Mouse (Mus musculus): ENCODE measurements at regions not wholly inside any gene's neighbourhood (a gene's known extent, or its start where the extent isn't known, plus 50 kb on each side); places are given as distances from the start of the nearest gene placed in this dataset.

- 69% methylated on average over 5 of the region's 5 CpGs for WGBS
- Histone ChIP-seq H3K4me1 (ENCODE audit: control insufficient read depth, insufficient read depth, insufficient read length) (no peaks in the 10 kb centered on the region), H3K27ac (ENCODE audit: insufficient read depth, low read length) (no peak overlapping the region), H3K27me3 (ENCODE audit: control insufficient read depth, insufficient read depth, low read length) (no peaks in the 10 kb centered on the region), H3K36me3 (ENCODE audit: control insufficient read depth, insufficient read depth, low read length) (no peaks in the 10 kb centered on the region), H3K4me3 (ENCODE audit: extremely low read depth, insufficient read depth, insufficient read length) (no peak overlapping the region)
- no peak for TF ChIP-seq CTCF (IDR thresholded peaks at IDR 0.05; ENCODE audit: extremely low read depth, insufficient read depth, insufficient read length, insufficient replicate concordance)
- no peak for TF ChIP-seq POLR2A (IDR thresholded peaks at IDR 0.05; ENCODE audit: low read depth, low read length)
- DNase-seq (ENCODE audit: low read depth in 1 of 2, low spot score in 2 of 2) = no peak
These were observed 164.3 kb upstream of the Tas2r119 start for GRCm38 (mm10) chr15:32012838-32013237.

- Histone ChIP-seq H3K27ac (ENCODE audit: insufficient read depth, low read length) (no peak overlapping the region), H3K36me3 (ENCODE audit: control insufficient read depth, insufficient read depth, low read length) (no peaks in the 10 kb centered on the region), H3K4me1 (ENCODE audit: control insufficient read depth, insufficient read depth, insufficient read length) (no peaks in the 10 kb centered on the region), H3K27me3 (ENCODE audit: control insufficient read depth, insufficient read depth, low read length) (no peaks in the 10 kb centered on the region), H3K4me3 (ENCODE audit: extremely low read depth, insufficient read depth, insufficient read length) (no peak overlapping the region)
- no peak for TF ChIP-seq CTCF (IDR thresholded peaks at IDR 0.05; ENCODE audit: extremely low read depth, insufficient read depth, insufficient read length, insufficient replicate concordance)
- no peak for DNase-seq (ENCODE audit: low read depth in 1 of 2, low spot score in 2 of 2)
- WGBS = 65% methylated on average over 4 of the region's 4 CpGs
These were observed 161.9 kb upstream of the Tas2r119 start for GRCm38 (mm10) chr15:32015169-32015568.

- TF ChIP-seq CTCF (IDR thresholded peaks at IDR 0.05; ENCODE audit: extremely low read depth, insufficient read depth, insufficient read length, insufficient replicate concordance) (no peak), POLR2A (IDR thresholded peaks at IDR 0.05; ENCODE audit: low read depth, low read length) (no peak)
- Histone ChIP-seq H3K27ac (ENCODE audit: insufficient read depth, low read length) (no peak overlapping the region), H3K4me1 (ENCODE audit: control insufficient read depth, insufficient read depth, insufficient read length) (no peaks in the 10 kb centered on the region), H3K4me3 (ENCODE audit: extremely low read depth, insufficient read depth, insufficient read length) (no peak overlapping the region; the same call in 1 of the 2 replicates), H3K27me3 (ENCODE audit: control insufficient read depth, insufficient read depth, low read length) (no peaks in the 10 kb centered on the region), H3K36me3 (ENCODE audit: control insufficient read depth, insufficient read depth, low read length) (no peaks in the 10 kb centered on the region)
- WGBS = 39% methylated on average over 6 of the region's 6 CpGs
- DNase-seq (ENCODE audit: low read depth in 1 of 2, low spot score in 2 of 2) = no peak
These were observed 156.6 kb upstream of the Tas2r119 start for GRCm38 (mm10) chr15:32020323-32021008.

- H3K4me3 ChIP-seq (ENCODE audit: extremely low read depth, insufficient read depth, insufficient read length) = no peak overlapping the region
- DNase-seq (ENCODE audit: low read depth in 1 of 2, low spot score in 2 of 2) = no peak
- TF ChIP-seq CTCF (IDR thresholded peaks at IDR 0.05; ENCODE audit: extremely low read depth, insufficient read depth, insufficient read length, insufficient replicate concordance) (no peak), POLR2A (IDR thresholded peaks at IDR 0.05; ENCODE audit: low read depth, low read length) (no peak)
These were observed 156.0 kb upstream of the Tas2r119 start for GRCm38 (mm10) chr15:32021009-32021602.

GRCm38 (mm10) chr15:32034091-32034490 is 143.0 kb upstream of the Tas2r119 start:
- 83% methylated on average over 1 of the region's 1 CpGs for WGBS
- no peak overlapping the region for H3K27ac ChIP-seq (ENCODE audit: insufficient read depth, low read length)
- H3K27me3 ChIP-seq (ENCODE audit: control insufficient read depth, insufficient read depth, low read length) = no peaks in the 10 kb centered on the region
- H3K4me1 ChIP-seq (ENCODE audit: control insufficient read depth, insufficient read depth, insufficient read length) = no peaks in the 10 kb centered on the region
- DNase-seq (ENCODE audit: low read depth in 1 of 2, low spot score in 2 of 2) = no peak
- H3K36me3 ChIP-seq (ENCODE audit: control insufficient read depth, insufficient read depth, low read length) = no peaks in the 10 kb centered on the region
- TF ChIP-seq POLR2A (IDR thresholded peaks at IDR 0.05; ENCODE audit: low read depth, low read length) = no peak
- TF ChIP-seq CTCF (IDR thresholded peaks at IDR 0.05; ENCODE audit: extremely low read depth, insufficient read depth, insufficient read length, insufficient replicate concordance) = no peak
- H3K4me3 ChIP-seq (ENCODE audit: extremely low read depth, insufficient read depth, insufficient read length) = no peak overlapping the region

More at GRCm38 (mm10) chr15:32021009-32021602, 156.0 kb upstream of the Tas2r119 start:
- WGBS = 74% methylated on average over 5 of the region's 5 CpGs
- Histone ChIP-seq H3K36me3 (ENCODE audit: control insufficient read depth, insufficient read depth, low read length) (no peaks in the 10 kb centered on the region), H3K27ac (ENCODE audit: insufficient read depth, low read length) (no peak overlapping the region), H3K27me3 (ENCODE audit: control insufficient read depth, insufficient read depth, low read length) (no peaks in the 10 kb centered on the region), H3K4me1 (ENCODE audit: control insufficient read depth, insufficient read depth, insufficient read length) (no peaks in the 10 kb centered on the region)

- H3K4me1 ChIP-seq (ENCODE audit: control insufficient read depth, insufficient read depth, insufficient read length) = no peaks in the 10 kb centered on the region
- TF ChIP-seq CTCF (IDR thresholded peaks at IDR 0.05; ENCODE audit: extremely low read depth, insufficient read depth, insufficient read length, insufficient replicate concordance) (no peak), POLR2A (IDR thresholded peaks at IDR 0.05; ENCODE audit: low read depth, low read length) (no peak)
- DNase-seq (ENCODE audit: low read depth in 1 of 2, low spot score in 2 of 2) = no peak
- H3K27me3 ChIP-seq (ENCODE audit: control insufficient read depth, insufficient read depth, low read length) = no peaks in the 10 kb centered on the region
- H3K4me3 ChIP-seq (ENCODE audit: extremely low read depth, insufficient read depth, insufficient read length) = no peak overlapping the region
- no peaks in the 10 kb centered on the region for H3K36me3 ChIP-seq (ENCODE audit: control insufficient read depth, insufficient read depth, low read length)
- 69% methylated on average over 7 of the region's 7 CpGs for WGBS
- H3K27ac ChIP-seq (ENCODE audit: insufficient read depth, low read length) = no peak overlapping the region
These were observed 142.3 kb upstream of the Tas2r119 start for GRCm38 (mm10) chr15:32034790-32035189.

GRCm38 (mm10) chr15:32041764-32042163 is 135.3 kb upstream of the Tas2r119 start:
- WGBS = 86% methylated on average over 6 of the region's 6 CpGs
- H3K36me3 ChIP-seq (ENCODE audit: control insufficient read depth, insufficient read depth, low read length) = no peaks in the 10 kb centered on the region
- TF ChIP-seq POLR2A (IDR thresholded peaks at IDR 0.05; ENCODE audit: low read depth, low read length) (no peak), CTCF (IDR thresholded peaks at IDR 0.05; ENCODE audit: extremely low read depth, insufficient read depth, insufficient read length, insufficient replicate concordance) (no peak)
- no peak for DNase-seq (ENCODE audit: low read depth in 1 of 2, low spot score in 2 of 2)
- H3K4me1 ChIP-seq (ENCODE audit: control insufficient read depth, insufficient read depth, insufficient read length) = no peaks in the 10 kb centered on the region
- no peak overlapping the region for H3K4me3 ChIP-seq (ENCODE audit: extremely low read depth, insufficient read depth, insufficient read length)
- H3K27ac ChIP-seq (ENCODE audit: insufficient read depth, low read length) = peak overlapping the region; percentile 54; the same call in 1 of the 2 replicates
- H3K27me3 ChIP-seq (ENCODE audit: control insufficient read depth, insufficient read depth, low read length) = no peaks in the 10 kb centered on the region
